24 mouse cellular contexts compared by ENCODE assay signal in genomic region chr15:99902786-99903185, GRCm38 (mm10). TPM values are rescaled to one million over a fixed set of nuclear protein-coding genes. Genes with fewer than 3 reads are reported as not detected.
DNase-seq lines count a peak whose midpoint lies in the region; ATAC-seq lines count a peak whose summit lies in the region.
"Had no signal": no experiment of that assay in that cellular context is flagged by ENCODE, and none has a peak within 500 bp of the region (broad histone marks: within the 10 kb centered on the region; RNA-seq: fewer than 3 reads in every experiment).

No protein-coding gene starts in this region.

- H3K9ac ChIP-seq in heart, embryonic 11.5 days (ENCODE audit: low read depth, low read length), result 0 out of 2 replicates have a peak overlapping the region, but pooled peaks have one; percentile 34
- no peak overlapping the region for H3K9ac ChIP-seq in heart, embryonic 12.5 days
- H3K9ac ChIP-seq in kidney, embryonic 14.5 days (ENCODE audit: low read depth, low read length), result no peak overlapping the region
- no peak overlapping the region for H3K9ac ChIP-seq in liver, embryonic 16.5 days (ENCODE audit: low read depth, low read length)
- H3K9ac ChIP-seq: forebrain, embryonic 15.5 days; hindbrain, embryonic 15.5 days; midbrain, embryonic 13.5 days had no signal

- peak; percentile 66 to 82 for DNase-seq in kidney, postnatal 36 days
- no peak for DNase-seq in spleen, postnatal 36 days (ENCODE audit: low spot score in 2 of 2)
- DNase-seq in heart, adult 9 months (ENCODE audit: low spot score in 2 of 2), result no peak
- DNase-seq in heart, adult 8-10 months (ENCODE audit: low spot score), result no peak
- DNase-seq: adrenal gland, postnatal 25 days; cerebellum, adult 9-11 months; gastrocnemius, postnatal 14 days; heart, adult 18-20 months; lung, adult 18-20 months; retina, postnatal 1 day; right cerebral cortex, postnatal 4 days; thymus, adult 18-20 months; thymus, postnatal 36 days had no signal

- no peak overlapping the region for H3K4me2 ChIP-seq in heart, embryonic 11.5 days
- H3K4me2 ChIP-seq in heart, embryonic 12.5 days, result no peak overlapping the region
- H3K4me2 ChIP-seq in kidney, embryonic 14.5 days (replicated peaks; ENCODE audit: low read depth, low read length), result no peak overlapping the region
- H3K4me2 ChIP-seq in liver, embryonic 16.5 days (ENCODE audit: low read depth, low read length), result peak overlapping the region; percentile 39
- H3K4me2 ChIP-seq: forebrain, embryonic 15.5 days; hindbrain, embryonic 15.5 days; midbrain, embryonic 13.5 days had no signal

- no peak overlapping the region for H3K27ac ChIP-seq in heart, embryonic 11.5 days (ENCODE audit: low read depth, low read length)
- H3K27ac ChIP-seq in heart, embryonic 12.5 days (ENCODE audit: poor library complexity, severe bottlenecking), result no peak overlapping the region
- no peak overlapping the region for H3K27ac ChIP-seq in kidney, embryonic 14.5 days (ENCODE audit: low read depth, low read length)
- peak overlapping the region; percentile 48 for H3K27ac ChIP-seq in liver, embryonic 16.5 days (ENCODE audit: low read length)
- H3K27ac ChIP-seq: embryonic facial prominence, embryonic 10.5 days; forebrain, embryonic 15.5 days; hindbrain, embryonic 15.5 days; layer of hippocampus, adult 2 months; midbrain, embryonic 13.5 days had no signal

- 0 out of 2 replicates have a peak, but pooled peaks cover 2% of the 10 kb centered on the region for H3K27me3 ChIP-seq in heart, embryonic 11.5 days (ENCODE audit: control insufficient read depth, insufficient read depth, low read length)
- H3K27me3 ChIP-seq in heart, embryonic 12.5 days (replicated peaks), result no peaks in the 10 kb centered on the region
- H3K27me3 ChIP-seq in kidney, embryonic 14.5 days (ENCODE audit: control insufficient read depth, insufficient read depth, low read length), result no peaks in the 10 kb centered on the region
- H3K27me3 ChIP-seq in liver, embryonic 16.5 days (ENCODE audit: control insufficient read depth, insufficient read depth, low read depth, low read length), result no peaks in the 10 kb centered on the region
- H3K27me3 ChIP-seq: forebrain, embryonic 15.5 days; hindbrain, embryonic 15.5 days; midbrain, embryonic 13.5 days had no signal

- no peaks in the 10 kb centered on the region for H3K36me3 ChIP-seq in heart, embryonic 11.5 days (ENCODE audit: control insufficient read depth, insufficient read depth, low read length)
- no peaks in the 10 kb centered on the region for H3K36me3 ChIP-seq in heart, embryonic 12.5 days
- H3K36me3 ChIP-seq in kidney, embryonic 14.5 days (ENCODE audit: control insufficient read depth, insufficient read depth, low read length), result no peaks in the 10 kb centered on the region
- H3K36me3 ChIP-seq in liver, embryonic 16.5 days (ENCODE audit: control insufficient read depth, insufficient read depth), result no peaks in the 10 kb centered on the region
- H3K36me3 ChIP-seq: embryonic facial prominence, embryonic 10.5 days; forebrain, embryonic 15.5 days; hindbrain, embryonic 15.5 days; limb, embryonic 10.5 days; midbrain, embryonic 13.5 days had no signal

- H3K9me3 ChIP-seq in heart, embryonic 11.5 days (replicated peaks; ENCODE audit: control insufficient read depth, low read length), result no peaks in the 10 kb centered on the region
- H3K9me3 ChIP-seq in heart, embryonic 12.5 days (replicated peaks), result no peaks in the 10 kb centered on the region
- no peaks in the 10 kb centered on the region for H3K9me3 ChIP-seq in kidney, embryonic 14.5 days (ENCODE audit: control insufficient read depth, low read length)
- H3K9me3 ChIP-seq in liver, embryonic 16.5 days (replicated peaks; ENCODE audit: control insufficient read depth, low read length), result no peaks in the 10 kb centered on the region
- H3K9me3 ChIP-seq: embryonic facial prominence, embryonic 10.5 days; forebrain, embryonic 15.5 days; hindbrain, embryonic 15.5 days; limb, embryonic 10.5 days; megakaryocyte, embryonic 14.5 days; midbrain, embryonic 13.5 days had no signal

- no peak for ATAC-seq in heart, embryonic 11.5 days (replicated peaks; ENCODE audit: insufficient number of reproducible peaks, low FRiP score, low TSS enrichment)
- ATAC-seq in heart, embryonic 12.5 days (ENCODE audit: insufficient number of reproducible peaks, low FRiP score), result no peak
- 0 out of 2 replicates have a peak, but pooled peaks have one; percentile 22 for ATAC-seq in kidney, embryonic 14.5 days (ENCODE audit: low FRiP score, low TSS enrichment)
- ATAC-seq in liver, embryonic 16.5 days (ENCODE audit: low read depth), result peak; percentile 66
- ATAC-seq: forebrain, embryonic 15.5 days; midbrain, embryonic 13.5 days had no signal

- no peaks in the 10 kb centered on the region for H3K4me1 ChIP-seq in heart, embryonic 11.5 days (ENCODE audit: control insufficient read depth, insufficient read depth, low read length)
- H3K4me1 ChIP-seq in heart, embryonic 12.5 days (replicated peaks), result no peaks in the 10 kb centered on the region
- no peaks in the 10 kb centered on the region for H3K4me1 ChIP-seq in kidney, embryonic 14.5 days (ENCODE audit: control insufficient read depth, insufficient read depth, low read length)
- no peaks in the 10 kb centered on the region for H3K4me1 ChIP-seq in liver, embryonic 16.5 days (ENCODE audit: control insufficient read depth, low read depth, low read length)
- H3K4me1 ChIP-seq: limb, embryonic 10.5 days had no signal

- H3K4me3 ChIP-seq in heart, embryonic 11.5 days (ENCODE audit: low read depth, low read length), result no peak overlapping the region
- no peak overlapping the region for H3K4me3 ChIP-seq in heart, embryonic 12.5 days
- H3K4me3 ChIP-seq in kidney, embryonic 14.5 days (ENCODE audit: low read length), result no peak overlapping the region
- peak overlapping the region; percentile 31 for H3K4me3 ChIP-seq in liver, embryonic 16.5 days (ENCODE audit: low read depth, low read length)
- H3K4me3 ChIP-seq: embryonic facial prominence, embryonic 10.5 days; forebrain, embryonic 15.5 days; hindbrain, embryonic 15.5 days; layer of hippocampus, adult 2 months; limb, embryonic 10.5 days; megakaryocyte, embryonic 14.5 days; midbrain, embryonic 13.5 days had no signal

- 58% methylated on average over 5 of the region's 5 CpGs for WGBS in heart, embryonic 11.5 days (ENCODE audit: insufficient replicate concordance)
- 59% methylated on average over 5 of the region's 5 CpGs for WGBS in heart, embryonic 12.5 days
- 65% methylated on average over 5 of the region's 5 CpGs for WGBS in kidney, embryonic 14.5 days
- WGBS in liver, embryonic 16.5 days (ENCODE audit: insufficient replicate concordance), result 60% methylated on average over 5 of the region's 5 CpGs

RNA-seq across cellular contexts. Expression of gene Lima1, which starts 27.5 kb away (rescaled TPM):
- 24.1 and 27.8 TPM in 2 replicates for polyA plus RNA-seq in heart, embryonic 11.5 days (2014; fragmentation: Nextera tagmentation; extraction: Ambion mirVana)
- polyA plus RNA-seq in heart, embryonic 12.5 days (2016; fragmentation: Nextera tagmentation; extraction: Ambion mirVana), result 24.6 and 25.5 TPM in 2 replicates
- 23.4 and 43.5 TPM in 2 replicates for polyA plus RNA-seq in kidney, embryonic 14.5 days (2014; fragmentation: Nextera tagmentation; extraction: Ambion mirVana)
- polyA plus RNA-seq in liver, embryonic 16.5 days (2015; fragmentation: Nextera tagmentation; extraction: Ambion mirVana), result 12.2 and 14.2 TPM in 2 replicates
- 10 to 100 TPM; 17.6 to 21.7 (median 20.4) TPM for total RNA-seq in heart, adult 8-10 months (2022)

Comparison
In these comparisons a context has a peak if more than half of its experiments do, and no peak if none do; other contexts are left out.
1. ATAC-seq: peak in kidney, embryonic 14.5 days (single experiment) and liver, embryonic 16.5 days (single experiment); none in heart, embryonic 11.5 days (single experiment) and heart, embryonic 12.5 days (single experiment).
2. DNase-seq: peak in kidney, postnatal 36 days (2 of 2); none in spleen, postnatal 36 days (0 of 2), heart, adult 9 months (0 of 2) and heart, adult 8-10 months (single experiment).